Mouse (Mus musculus) MEL (cell line): Measurements from ENCODE around the gene Dnajc15. TPM values are rescaled to one million over a fixed set of nuclear protein-coding genes. Genes with fewer than 3 reads are reported as not detected.

Experiments used
- DNase-seq: peaks from one replicate; pipeline ENCODE4 v3.0.0; 2011; ENCODE audit warnings: low read depth, low spot score
- H3K27ac ChIP-seq: 2 replicates; pipeline ENCODE4 v1.5.1; 2012; ENCODE audit warnings: low read depth, mild to moderate bottlenecking, control low read depth, low read length, moderate library complexity; ENCODE audit not compliant: control insufficient read depth
- H3K27me3 ChIP-seq, 2 experiments: fragments of 150-350 bp in 1 of 2; sonication (generic) in 1 of 2; 2 replicates each; pipeline ENCODE4 v1.6.1; 2012; ENCODE audit warnings: low read length in 2 of 2, mild to moderate bottlenecking in 2 of 2, improper control_type of control experiment in 1 of 2, moderate library complexity in 1 of 2; ENCODE audit not compliant: insufficient read depth in 2 of 2, control insufficient read depth in 1 of 2
- H3K36me3 ChIP-seq, 2 experiments: 2 replicates each; pipeline ENCODE4 v1.6.1; 2012 to 2014; ENCODE audit warnings: low read length in 2 of 2, improper control_type of control experiment in 1 of 2, inconsistent platforms in 1 of 2, mild to moderate bottlenecking in 1 of 2; ENCODE audit not compliant: insufficient read depth in 2 of 2, control insufficient read depth in 1 of 2
- H3K4me1 ChIP-seq, 2 experiments: fragments of 150-350 bp in 1 of 2; sonication (generic) in 1 of 2; 2 replicates each; pipeline ENCODE4 v1.6.1; 2012; ENCODE audit warnings: low read length in 2 of 2, improper control_type of control experiment in 1 of 2, mild to moderate bottlenecking in 1 of 2; ENCODE audit not compliant: insufficient read depth in 2 of 2, control insufficient read depth in 1 of 2
- H3K4me3 ChIP-seq, 2 experiments: fragments of 150-350 bp in 1 of 2; sonication (generic) in 1 of 2; 2 replicates each; pipeline ENCODE4 v1.5.1; 2012; ENCODE audit warnings: low read depth in 2 of 2, low read length in 2 of 2, mild to moderate bottlenecking in 2 of 2, moderate library complexity in 2 of 2, control low read depth in 1 of 2, improper control_type of control experiment in 1 of 2; ENCODE audit not compliant: control insufficient read depth in 1 of 2, insufficient read depth in 1 of 2
- H3K79me2 ChIP-seq: 2 replicates; pipeline ENCODE4 v1.6.1; 2012; ENCODE audit warnings: mild to moderate bottlenecking, low read length, moderate library complexity; ENCODE audit not compliant: control insufficient read depth, poor library complexity, insufficient read depth
- H3K9ac ChIP-seq: 2 replicates; pipeline ENCODE4 v1.6.1; 2012; ENCODE audit warnings: low read depth, mild to moderate bottlenecking, control low read depth, low read length, moderate library complexity; ENCODE audit not compliant: control insufficient read depth, poor library complexity, severe bottlenecking
- H3K9me3 ChIP-seq: fragments of 150-350 bp; sonication (generic); replicated peaks from 2 replicates; pipeline ENCODE4 v1.6.1; 2012; ENCODE audit warnings: mild to moderate bottlenecking, low read length, improper control_type of control experiment, moderate library complexity; ENCODE audit not compliant: insufficient read depth
- CHD1 ChIP-seq: IDR thresholded peaks from 2 replicates; pipeline ENCODE4 v1.6.1; 2012; ENCODE audit warnings: low read depth, mild to moderate bottlenecking, inconsistent platforms, low read length, improper control_type of control experiment
- E2F4 ChIP-seq: IDR thresholded peaks from 2 replicates; pipeline ENCODE4 v1.6.1; 2011; ENCODE audit warnings: low read depth, low read length, improper control_type of control experiment, borderline replicate concordance
- ELF1 ChIP-seq: IDR thresholded peaks from 2 replicates; pipeline ENCODE4 v1.6.1; 2014; ENCODE audit warnings: low read depth, mild to moderate bottlenecking, inconsistent platforms, low read length, improper control_type of control experiment, moderate library complexity
- GABPA ChIP-seq: IDR thresholded peaks from 2 replicates; pipeline ENCODE4 v1.6.1; 2012; ENCODE audit warnings: low read depth, mild to moderate bottlenecking, inconsistent platforms, low read length, improper control_type of control experiment, moderate library complexity
- GATA1 ChIP-seq: IDR thresholded peaks from 2 replicates; pipeline ENCODE4 v1.6.1; 2011; ENCODE audit warnings: low read depth, low read length, improper control_type of control experiment
- HCFC1 ChIP-seq: IDR thresholded peaks from 2 replicates; pipeline ENCODE4 v1.6.1; 2012; ENCODE audit warnings: low read depth, mild to moderate bottlenecking, inconsistent platforms, low read length, improper control_type of control experiment, moderate library complexity
- MAFK ChIP-seq: IDR thresholded peaks from 2 replicates; pipeline ENCODE4 v1.6.1; 2011; ENCODE audit warnings: low read depth, mild to moderate bottlenecking, low read length, improper control_type of control experiment, borderline replicate concordance
- MAZ ChIP-seq: IDR thresholded peaks from 2 replicates; pipeline ENCODE4 v1.6.1; 2012; ENCODE audit warnings: low read depth, mild to moderate bottlenecking, inconsistent platforms, low read length, improper control_type of control experiment
- MYB ChIP-seq: IDR thresholded peaks from 2 replicates; pipeline ENCODE4 v1.6.1; 2011; ENCODE audit warnings: mild to moderate bottlenecking, low read depth, low read length, improper control_type of control experiment
- NELFE ChIP-seq: IDR thresholded peaks from 2 replicates; pipeline ENCODE4 v1.6.1; 2011; ENCODE audit warnings: low read depth, low read length, improper control_type of control experiment
- RAD21 ChIP-seq: IDR thresholded peaks from 2 replicates; pipeline ENCODE4 v1.6.1; 2011; ENCODE audit warnings: mild to moderate bottlenecking, low read depth, low read length, improper control_type of control experiment
- SIN3A ChIP-seq: IDR thresholded peaks from 2 replicates; pipeline ENCODE4 v1.6.1; 2012; ENCODE audit warnings: low read length, improper control_type of control experiment, inconsistent platforms
- SMC3 ChIP-seq: IDR thresholded peaks from 2 replicates; pipeline ENCODE4 v1.6.1; 2011; ENCODE audit warnings: low read depth, low read length, improper control_type of control experiment
- TBP ChIP-seq: IDR thresholded peaks from 2 replicates; pipeline ENCODE4 v1.8.0; 2011; ENCODE audit warnings: low read depth, low read length, improper control_type of control experiment
- UBTF ChIP-seq: IDR thresholded peaks from 2 replicates; pipeline ENCODE4 v1.6.1; 2012; ENCODE audit warnings: low read depth, mild to moderate bottlenecking, inconsistent platforms, low read length, improper control_type of control experiment, moderate library complexity, borderline replicate concordance; ENCODE audit not compliant: insufficient read depth
- USF2 ChIP-seq, 2 experiments: IDR thresholded peaks; 2 replicates each; pipeline ENCODE4 v1.6.1; 2011 to 2012; ENCODE audit warnings: improper control_type of control experiment in 2 of 2, low read length in 2 of 2, borderline replicate concordance in 1 of 2, inconsistent platforms in 1 of 2, low read depth in 1 of 2, mild to moderate bottlenecking in 1 of 2; ENCODE audit not compliant: insufficient read depth in 1 of 2
- ZMIZ1 ChIP-seq: IDR thresholded peaks from 2 replicates; pipeline ENCODE4 v1.6.1; 2012; ENCODE audit warnings: low read depth, mild to moderate bottlenecking, inconsistent platforms, low read length, improper control_type of control experiment, moderate library complexity
- ZNF384 ChIP-seq: IDR thresholded peaks from 2 replicates; pipeline ENCODE4 v1.6.1; 2012; ENCODE audit warnings: low read depth, mild to moderate bottlenecking, inconsistent platforms, low read length, improper control_type of control experiment
- polyA plus RNA-seq, 2 experiments: library from polyadenylated mRNA; stranded (reverse) in 1 of 2; unstranded in 1 of 2; fragments of >175 nt in 1 of 2; fragments of >200 nt in 1 of 2; gene quantifications; 2 replicates each; pipeline versions ENCODE4 v1.2.1 to v1.2.4; 2012; ENCODE audit warnings: low replicate concordance in 2 of 2, low read depth in 1 of 2; ENCODE audit not compliant: insufficient read length in 2 of 2, insufficient read depth in 1 of 2, missing spikeins in 1 of 2
- total RNA-seq: library from RNA; depleted of rRNA; stranded (reverse); fragments of 300-350 nt; gene quantifications from 2 replicates; pipeline ENCODE4 v1.2.3, GENCODE M21; 2012

Dnajc15 gene
- total and polyA plus RNA-seq, 3 experiments, result not detected

DNA sequence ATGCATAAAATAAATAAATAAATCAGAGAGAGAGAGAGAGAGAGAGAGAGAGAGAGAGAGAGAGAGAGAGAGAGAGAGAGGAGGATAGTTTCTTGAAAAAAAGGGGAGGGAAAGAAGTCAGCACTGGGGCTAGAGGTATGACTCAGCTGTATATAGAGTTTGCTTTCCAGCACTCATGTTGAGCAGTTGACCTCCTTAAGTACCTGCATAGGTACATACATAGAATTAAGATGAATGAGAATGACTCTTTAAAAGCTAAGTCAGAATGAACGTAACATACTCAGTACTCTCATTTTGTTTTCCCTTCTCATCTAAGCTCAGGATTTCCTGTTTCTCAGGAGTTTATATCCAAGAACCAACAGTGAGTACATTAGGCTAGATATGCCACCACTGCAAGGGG, 62.0 kb downstream of the Dnajc15 start:
- Histone ChIP-seq H3K9me3 (no peaks in the 10 kb centered on the region), H3K36me3 (no peaks in the 10 kb centered on the region), H3K27ac (no peak overlapping the region), H3K79me2 (no peaks in the 10 kb centered on the region), H3K4me1 (no peaks in the 10 kb centered on the region), H3K9ac (no peak overlapping the region), H3K4me3 (no peak overlapping the region), H3K27me3 (no peaks in the 10 kb centered on the region)
- DNase-seq, result no peak
- no peak for TF ChIP-seq MYB
- TF ChIP-seq USF2 (IDR thresholded peaks at IDR 0.05; ENCODE audit: borderline replicate concordance in 1 of 2, insufficient read depth in 1 of 2, low read depth in 1 of 2, low read length in 2 of 2), result no peak
- no peak for TF ChIP-seq RAD21
- no peak for TF ChIP-seq TBP
- no peak for TF ChIP-seq NELFE
- no peak for TF ChIP-seq E2F4
- no peak for TF ChIP-seq ELF1
- no peak for TF ChIP-seq UBTF
- TF ChIP-seq CHD1, result no peak
- TF ChIP-seq HCFC1, result no peak

DNA sequence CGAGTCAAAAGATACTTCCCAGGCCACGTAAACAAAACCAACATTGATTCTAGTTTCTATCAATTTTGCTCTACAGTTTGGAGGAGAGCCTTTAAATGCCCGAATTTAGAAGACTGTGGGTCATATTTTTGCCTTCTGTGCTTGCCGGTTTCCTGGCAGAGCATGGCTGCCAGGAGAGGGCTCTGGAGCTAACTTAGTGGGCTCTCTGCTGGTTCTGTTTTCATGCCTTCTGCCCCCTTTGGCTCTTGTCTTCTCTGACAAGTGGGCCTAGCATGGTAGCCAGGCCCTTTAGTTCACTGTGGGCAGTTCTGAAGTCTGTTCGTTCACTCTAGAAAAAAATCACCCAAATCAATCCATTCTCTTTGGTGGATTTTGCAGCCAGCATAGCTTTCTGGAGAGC, 63.5 kb downstream of the Dnajc15 start:
- no peaks in the 10 kb centered on the region for H3K36me3 ChIP-seq
- no peaks in the 10 kb centered on the region for H3K4me1 ChIP-seq
- H3K27me3 ChIP-seq, result no peaks in the 10 kb centered on the region
- H3K9me3 ChIP-seq, result no peaks in the 10 kb centered on the region
- no peak overlapping the region for H3K4me3 ChIP-seq
- H3K79me2 ChIP-seq, result no peaks in the 10 kb centered on the region
- no peak overlapping the region for H3K9ac ChIP-seq
- DNase-seq, result no peak
- H3K27ac ChIP-seq, result no peak overlapping the region
- TF ChIP-seq GABPA, result no peak
- no peak for TF ChIP-seq MAFK
- no peak for TF ChIP-seq ZMIZ1
- TF ChIP-seq MAZ, result no peak
- no peak for TF ChIP-seq SIN3A
- TF ChIP-seq UBTF, result no peak
- TF ChIP-seq GATA1, result no peak
- TF ChIP-seq ZNF384, result no peak
- no peak for TF ChIP-seq SMC3
